Mouse (Mus musculus) mouse trophoblast stem cell (cell line): Measurements from ENCODE around the gene Plekhb2.

Experiments used
- in situ Hi-C, 2 experiments: fragments of 300-500 bp; cut with MseI, MboI; formaldehyde crosslinking; loops; 2 replicates in 1 of 2; 3 replicates in 1 of 2; pipeline ENCODE4 v1.15.1; 2025

Plekhb2 gene

DNA sequence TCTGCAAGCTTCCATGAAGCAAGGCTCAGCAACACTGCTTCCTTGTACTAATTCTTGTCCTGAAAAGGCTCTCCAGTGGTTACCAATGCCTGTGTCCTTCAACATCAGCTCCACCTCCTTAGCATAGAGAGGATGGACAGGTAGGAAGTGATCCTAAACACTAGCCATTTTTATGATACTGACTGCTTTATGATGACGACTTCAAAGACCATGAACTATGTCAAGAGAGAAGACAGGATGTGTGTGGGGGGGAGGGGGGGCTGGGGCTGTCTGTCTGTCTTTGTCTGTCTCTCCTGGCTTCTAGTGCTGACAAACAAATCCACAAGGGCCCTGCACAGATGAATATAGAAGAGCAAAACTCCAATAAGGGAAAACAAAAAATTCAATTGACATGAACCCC, 18.4 kb upstream of the Plekhb2 start:
- in situ Hi-C loops = no loop called here

DNA sequence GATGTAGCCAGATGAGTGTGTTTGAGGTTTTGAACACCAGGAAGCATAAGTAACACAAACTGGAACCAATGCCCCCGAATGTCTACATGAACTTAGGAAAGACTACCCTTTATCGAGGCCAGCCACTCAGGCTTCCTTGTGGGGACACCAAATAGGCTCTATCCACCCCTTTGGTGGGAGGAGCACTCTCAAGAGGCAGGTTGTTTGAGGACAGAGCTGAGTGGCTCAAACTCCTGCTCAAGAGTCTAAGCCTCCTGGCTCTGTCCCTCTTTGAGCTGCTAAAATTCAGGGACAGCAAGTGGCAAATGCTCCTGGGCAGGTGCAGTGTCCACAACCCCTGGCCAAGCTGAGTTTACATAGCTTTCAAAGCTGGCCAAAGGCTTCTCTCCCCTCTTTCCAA, 14.9 kb upstream of the Plekhb2 start:
- in situ Hi-C loops = no loop called here

DNA sequence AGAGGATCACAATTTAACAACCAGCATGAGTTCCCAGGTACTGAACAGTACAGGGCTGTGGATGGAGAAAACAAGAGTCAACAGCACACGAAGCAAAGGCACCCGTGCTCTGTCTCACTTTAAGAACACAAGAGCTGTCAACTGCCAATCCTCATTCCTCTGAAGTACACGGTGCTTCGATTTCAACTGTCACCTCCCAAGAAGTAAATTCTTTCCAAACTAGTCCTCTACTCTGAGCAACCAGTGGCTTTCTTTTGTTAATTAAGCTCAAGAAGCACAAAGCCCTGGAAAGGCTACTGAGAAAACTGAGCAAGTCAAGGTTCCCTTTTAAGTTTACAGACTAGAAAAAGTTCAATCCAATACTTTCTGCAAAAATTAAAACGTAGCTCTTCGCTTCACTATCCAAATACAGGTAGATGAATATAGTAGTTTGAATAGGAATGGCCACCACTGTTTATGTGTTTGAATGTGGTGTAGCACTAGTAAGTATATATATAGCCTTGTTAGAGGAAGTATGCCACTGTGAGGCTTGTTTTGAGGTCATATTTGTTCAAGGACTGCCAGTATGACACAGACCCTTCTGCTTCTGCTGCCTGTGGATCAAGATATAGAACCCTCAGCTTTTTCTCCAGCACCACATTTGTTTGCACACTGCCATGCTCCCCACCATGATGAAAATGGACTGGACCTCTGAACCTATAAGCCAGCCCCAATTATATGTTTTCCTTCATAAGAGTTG, 11.7 kb upstream of the Plekhb2 start:
- in situ Hi-C loops = no loop called here

DNA sequence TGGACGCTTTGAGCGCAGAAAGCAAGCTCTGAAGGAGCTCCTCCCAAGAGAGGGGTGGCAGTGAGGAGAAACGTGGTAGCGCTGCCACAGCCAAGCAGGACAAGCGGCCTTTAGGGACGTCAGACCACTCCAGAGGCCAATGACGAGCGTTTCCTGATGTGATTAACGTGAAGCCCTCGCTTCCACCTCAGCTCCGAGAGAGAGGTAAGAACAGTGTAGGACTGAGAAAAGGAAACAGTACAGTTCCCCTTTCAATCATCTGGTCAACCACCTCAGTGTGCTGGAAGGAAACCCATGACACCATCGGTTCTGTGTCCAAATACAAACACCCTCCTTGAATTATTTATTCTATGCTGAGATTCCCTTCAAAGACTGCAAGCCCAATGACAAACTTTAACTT, 10.5 kb upstream of the Plekhb2 start:
- in situ Hi-C loops = no loop called here

DNA sequence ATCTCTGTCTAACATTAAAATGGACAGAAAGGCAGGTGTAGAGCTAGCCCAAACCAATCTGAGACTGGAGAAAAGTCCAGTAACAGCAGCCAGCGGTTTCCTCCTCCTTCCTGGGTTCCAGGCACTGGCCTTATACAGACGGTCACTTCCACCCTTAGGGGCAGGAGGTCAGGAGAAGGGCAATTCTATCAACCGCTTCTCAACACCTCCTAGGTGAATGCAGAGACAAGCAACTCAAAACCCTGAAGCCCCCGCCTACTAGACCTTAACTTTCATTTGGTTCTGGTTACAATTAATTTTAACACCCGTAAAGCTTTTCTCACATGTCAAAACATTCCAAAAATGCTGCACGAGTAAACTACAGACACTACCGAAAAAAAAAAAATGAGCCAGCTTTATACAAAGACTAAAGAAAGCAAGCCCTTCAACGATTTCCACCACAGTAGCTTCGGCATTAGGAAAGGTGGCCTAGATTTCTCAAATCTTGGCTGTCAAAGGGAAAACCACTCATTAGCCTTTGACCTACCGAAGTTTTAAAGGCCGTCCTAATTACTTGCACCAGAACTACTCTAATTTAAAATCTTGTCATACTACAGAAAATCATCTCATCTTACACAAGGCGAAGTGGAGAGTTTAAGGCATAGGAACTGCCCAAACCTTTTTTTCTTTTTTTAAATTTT, 7.9 kb upstream of the Plekhb2 start:
- in situ Hi-C loops = no loop called here

DNA sequence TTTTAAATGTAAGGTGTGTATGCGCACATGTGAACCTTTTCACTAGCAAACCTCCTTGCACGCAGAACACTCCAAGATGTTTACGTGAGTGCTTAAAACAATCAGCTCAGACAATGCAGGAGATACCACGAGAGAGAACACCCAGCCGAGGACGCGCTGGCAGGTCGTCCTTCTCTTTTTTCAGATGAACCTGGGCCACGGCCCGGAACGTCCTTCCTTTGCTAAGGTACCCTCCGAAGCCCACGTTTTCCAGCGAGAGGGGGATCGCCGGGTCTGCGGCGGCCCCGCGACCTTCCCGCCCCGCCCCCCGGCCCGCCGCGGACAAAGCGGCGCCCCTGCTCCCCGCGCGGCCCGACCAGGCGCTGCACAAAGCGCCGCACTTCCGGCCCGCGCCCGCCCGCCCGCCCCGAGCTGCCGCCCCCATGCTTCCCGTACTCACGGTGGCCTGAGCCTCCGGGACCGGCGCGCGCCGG, 7.4 kb upstream of the Plekhb2 start:
- in situ Hi-C loops = no loop called here

DNA sequence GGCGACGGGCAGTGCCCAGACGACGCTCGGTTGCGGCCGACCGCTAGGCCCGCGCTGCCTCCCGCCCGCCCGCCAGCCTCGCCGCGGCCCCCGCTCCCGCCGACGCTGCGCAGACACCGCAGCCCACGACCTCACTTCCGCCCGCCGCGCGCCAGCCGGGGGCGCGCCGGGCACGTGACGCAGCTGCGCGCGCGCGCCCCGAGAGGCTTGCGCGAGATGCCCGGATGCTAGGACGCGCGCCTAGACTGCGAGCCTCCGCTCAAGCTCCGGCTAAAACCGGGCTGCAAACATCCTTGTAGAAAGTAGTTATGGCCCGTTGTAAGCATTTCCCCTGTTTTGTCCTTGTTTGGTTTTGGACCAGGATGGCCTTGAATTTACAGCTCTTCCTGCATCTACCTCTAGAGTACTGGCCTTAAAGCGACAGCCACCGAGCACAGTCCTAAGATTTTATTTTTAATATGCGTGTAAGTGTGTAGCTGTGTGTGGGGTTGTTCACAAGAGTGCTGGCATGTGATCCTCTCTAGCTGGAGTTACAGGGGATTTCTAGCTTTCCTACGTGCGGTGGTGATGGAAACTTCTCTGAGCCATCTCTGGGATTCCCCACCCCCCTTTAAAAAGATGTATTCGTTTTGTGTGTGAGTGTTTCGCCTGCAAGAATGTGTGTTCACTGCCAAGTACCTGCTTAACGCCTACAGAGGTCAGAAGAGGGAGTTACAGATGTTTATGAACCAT, 6.7 kb upstream of the Plekhb2 start, which contains the start of gene Fam168b:
Fam168b (minus strand) TSS at position 179 of the 732 bp plus-strand sequence.
- in situ Hi-C loops = no loop called here

DNA sequence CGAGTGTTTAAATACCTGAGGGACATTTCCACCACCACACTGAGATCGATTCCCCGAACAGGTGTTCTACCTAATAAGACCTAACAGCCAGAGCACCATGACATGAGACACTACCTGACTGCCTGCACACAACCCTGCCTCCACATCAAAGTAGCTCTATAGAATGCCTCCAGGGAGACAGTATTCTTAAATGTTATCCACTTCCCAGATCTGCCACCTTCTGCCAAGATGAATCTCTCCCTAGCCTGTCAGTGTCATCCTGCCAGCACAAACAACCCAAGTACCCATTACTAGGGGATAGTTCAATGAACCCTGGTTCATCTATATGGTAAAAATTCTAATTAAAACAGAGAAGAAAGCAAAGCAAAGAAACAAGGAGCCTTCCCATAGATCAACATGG, 2.7 kb upstream of the Plekhb2 start:
- in situ Hi-C loops = no loop called here

DNA sequence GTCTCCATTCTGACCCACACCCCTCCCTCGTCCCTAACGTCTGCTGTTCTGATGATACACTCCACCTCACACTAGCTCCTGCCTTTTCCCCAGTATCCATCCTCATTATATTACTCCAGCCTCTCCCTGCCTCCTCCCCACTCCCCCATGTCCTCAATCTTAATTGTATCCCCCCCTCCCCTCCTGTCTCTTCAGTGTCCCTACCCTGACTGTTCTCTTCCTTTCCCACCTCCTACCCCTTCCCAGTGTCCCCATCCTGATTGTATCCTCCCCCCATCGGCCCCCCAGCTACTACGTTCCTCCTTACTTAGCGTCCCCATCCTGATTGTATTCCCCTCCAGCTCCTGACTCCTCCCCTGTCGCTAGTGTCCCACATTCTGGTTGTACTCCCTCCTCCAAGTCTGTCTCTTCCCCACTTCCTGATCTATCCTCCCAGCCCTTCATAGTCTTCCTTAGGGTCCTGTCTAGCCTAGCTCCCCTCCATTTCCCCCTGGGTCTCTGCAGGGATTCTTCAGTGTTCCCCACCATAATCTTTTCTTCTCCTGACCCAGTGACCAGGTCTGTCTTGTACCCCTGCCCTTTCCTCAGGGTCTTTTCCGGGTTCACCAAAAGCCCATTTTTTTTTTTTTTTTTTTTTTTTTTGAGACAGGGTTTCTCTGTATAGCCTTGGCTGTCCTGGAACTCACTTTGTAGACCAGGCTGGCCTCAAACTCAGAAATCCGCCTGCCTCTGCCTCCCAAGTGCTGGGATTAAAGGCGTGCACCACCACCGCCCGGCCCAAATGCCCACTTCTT, 764 bp downstream of the Plekhb2 start:
- in situ Hi-C loops = no loop called here

DNA sequence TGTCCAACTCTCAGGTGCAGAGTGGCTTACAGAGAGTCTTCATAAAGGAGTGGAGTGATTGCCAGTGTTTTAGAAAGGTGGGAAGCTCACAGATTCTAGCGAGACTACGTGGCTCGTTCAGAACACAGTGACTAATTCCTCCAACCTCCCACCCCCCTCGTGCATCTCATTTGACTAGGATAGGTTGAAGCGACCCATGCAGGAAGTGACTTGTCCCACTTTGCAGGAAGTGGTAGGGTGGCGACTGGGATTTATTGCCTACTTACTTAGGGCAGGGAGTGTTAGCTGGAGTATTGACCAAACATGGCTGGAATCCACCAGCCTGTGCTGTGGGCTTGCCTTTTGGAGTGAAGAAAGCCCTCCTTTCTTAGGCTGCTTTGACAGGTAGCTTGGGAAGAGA, 1.8 kb downstream of the Plekhb2 start:
- in situ Hi-C loops = no loop called here

DNA sequence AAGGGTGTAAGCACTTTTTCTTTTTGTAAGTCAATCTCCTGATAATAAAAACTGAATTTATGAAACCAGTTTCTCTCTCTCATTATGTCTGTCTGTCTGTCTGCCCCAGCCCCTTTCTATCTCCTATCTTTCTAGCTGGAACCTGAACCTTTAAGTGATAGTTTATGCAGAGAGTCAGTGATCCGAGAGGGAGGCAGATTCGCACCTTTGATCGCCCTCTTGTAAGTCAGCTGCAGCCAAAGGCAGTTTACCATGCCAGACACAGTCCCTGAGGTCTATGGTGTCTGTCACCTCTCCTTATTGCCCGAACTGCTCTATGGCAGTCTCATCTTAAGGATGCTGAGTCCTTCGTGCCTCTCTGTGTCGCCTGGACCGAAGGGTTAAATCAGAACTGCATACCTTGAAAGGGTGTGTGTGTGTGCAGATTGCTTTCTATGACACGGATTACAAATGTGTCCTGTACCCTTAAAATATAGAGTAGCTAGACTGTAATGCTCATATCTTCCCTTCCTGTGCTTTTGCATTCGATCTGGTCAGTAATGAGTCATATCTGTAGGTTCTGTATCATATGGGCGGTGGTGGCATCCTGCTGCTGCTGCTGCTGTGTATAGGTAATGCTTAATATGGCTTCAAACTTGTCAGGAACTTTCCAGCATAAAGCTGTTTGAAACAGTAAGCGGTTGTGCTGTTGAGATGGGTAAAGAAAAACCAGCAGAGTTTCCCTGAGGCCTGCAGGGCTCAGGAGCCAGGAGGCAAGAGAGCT, 2.5 kb downstream of the Plekhb2 start:
- in situ Hi-C loops = no loop called here

DNA sequence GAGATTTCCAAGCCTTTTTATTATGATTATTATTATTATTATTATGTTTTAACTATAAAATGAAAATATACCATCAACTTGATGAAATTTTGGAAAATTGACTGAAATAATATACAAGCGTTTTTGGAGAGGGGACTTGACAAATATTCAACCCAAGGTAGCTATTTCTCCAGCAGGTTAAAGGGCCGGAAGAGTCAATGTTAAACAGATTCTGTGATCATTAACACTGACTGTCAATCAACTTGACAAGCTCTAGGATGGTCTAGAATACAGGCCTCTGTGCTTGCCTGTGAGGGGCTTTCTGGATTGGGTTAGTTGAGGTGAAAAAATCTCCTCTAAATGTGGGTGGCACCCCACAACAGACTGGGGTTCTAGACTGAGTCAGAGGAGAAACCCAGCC, 4.0 kb downstream of the Plekhb2 start:
- in situ Hi-C loops = no loop called here

DNA sequence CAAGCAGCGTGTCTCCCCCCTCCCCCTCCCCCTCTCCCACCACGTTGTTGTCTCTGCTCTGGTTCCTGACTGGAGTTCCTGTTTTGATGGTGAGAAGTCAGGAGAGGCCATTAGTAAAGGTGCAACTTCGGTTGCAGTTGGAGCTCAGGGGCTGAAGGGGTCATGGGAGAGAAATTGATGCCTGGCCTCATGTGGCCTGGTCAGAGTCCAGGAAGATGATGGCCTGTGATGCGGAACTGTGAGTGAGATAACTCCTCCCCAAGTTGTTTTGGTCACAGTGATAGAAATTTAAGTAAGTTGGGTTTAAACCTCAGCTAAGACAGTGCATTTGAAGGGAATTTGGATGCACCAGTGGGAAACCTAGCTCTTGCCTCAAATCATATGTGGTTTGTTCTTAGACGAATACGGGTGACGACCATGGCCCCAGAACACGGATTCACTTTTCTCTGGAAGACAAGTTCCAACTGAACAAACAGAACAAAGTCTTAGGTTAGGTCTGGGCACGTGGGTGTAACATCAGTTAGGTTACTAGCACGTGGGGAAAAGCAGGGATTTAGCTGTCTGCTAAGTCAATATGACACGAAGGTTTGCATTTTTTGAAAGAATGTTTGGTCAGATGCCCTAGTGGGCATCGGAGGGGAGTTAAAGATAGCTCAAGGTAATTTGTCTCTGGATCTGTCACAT, 5.4 kb downstream of the Plekhb2 start:
- in situ Hi-C loops = no loop called here

DNA sequence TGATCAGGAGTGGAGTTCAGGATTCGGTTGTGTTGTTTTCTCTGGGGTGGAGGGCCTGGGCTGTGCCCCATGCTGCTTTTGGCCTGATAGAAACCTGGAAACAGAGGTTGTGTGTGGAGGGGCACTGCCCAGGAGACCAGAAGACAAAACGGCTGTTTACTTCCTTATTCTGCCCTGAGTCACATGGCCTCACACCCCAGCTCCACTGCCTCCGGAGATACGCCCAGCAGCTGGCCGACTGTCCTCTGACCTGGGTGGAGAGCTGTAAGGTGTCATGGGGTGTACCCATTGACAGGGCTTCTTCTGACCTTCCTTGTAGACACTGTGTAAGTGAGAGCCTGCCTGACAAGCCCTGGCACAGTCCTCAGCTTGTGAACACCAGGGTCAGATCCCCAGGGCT, 8.9 kb downstream of the Plekhb2 start:
- in situ Hi-C loops = no loop called here

DNA sequence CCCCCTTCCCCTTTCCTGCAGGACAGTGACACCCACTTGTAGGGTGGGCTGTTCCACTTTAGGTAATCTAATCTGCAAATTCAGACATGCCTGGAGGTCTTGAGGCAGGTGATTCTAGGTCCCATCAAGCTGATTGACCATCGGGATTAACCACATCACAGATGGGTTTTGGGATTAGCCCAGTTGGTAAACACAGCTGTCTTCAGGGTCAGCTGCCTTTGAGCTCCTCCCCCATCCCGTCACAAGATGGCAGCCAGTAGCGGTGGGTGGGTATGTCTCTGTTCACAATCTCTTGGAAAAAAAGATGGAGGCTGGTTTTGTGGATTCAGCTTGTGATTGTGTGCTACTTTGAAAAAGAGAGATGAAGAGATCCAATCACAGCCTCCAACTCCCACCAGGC, 10.0 kb downstream of the Plekhb2 start:
- in situ Hi-C loops = no loop called here

DNA sequence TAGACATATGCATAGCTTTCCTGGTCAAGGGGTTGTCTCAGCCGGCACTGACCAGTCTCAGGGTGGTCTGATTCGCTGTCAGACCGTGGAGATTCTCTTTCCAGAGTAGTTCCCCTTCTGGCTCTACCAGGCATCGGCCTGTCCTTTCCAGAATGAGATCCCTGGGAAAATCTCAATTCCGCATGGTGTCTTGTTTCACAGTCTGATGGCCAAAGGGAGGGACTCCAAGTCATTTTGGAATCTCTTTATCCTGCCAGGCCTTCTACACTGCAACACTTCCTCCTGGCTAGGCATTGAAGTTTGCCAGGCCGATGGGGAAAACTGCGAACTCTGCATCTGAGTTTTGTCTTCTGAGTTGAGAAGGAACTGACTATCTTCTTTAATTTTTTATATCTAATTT, 10.4 kb downstream of the Plekhb2 start:
- in situ Hi-C loops = no loop called here

DNA sequence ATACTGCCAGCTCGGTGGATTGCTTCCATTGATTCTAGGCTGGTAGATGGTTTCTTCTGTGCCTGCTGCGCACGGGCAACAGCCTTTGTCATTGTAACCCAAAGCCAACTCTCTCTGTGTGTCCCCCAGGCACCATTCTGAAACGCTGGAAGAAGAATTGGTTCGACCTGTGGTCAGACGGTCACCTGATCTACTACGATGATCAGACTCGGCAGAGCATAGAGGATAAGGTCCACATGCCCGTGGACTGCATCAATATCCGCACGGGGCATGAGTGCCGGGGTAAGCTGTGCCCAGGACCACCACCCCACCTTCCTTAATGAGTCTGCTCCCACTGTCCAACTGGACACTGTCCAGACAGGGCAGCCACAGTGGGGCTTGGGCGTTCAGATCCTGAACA, 13.1 kb downstream of the Plekhb2 start:
- in situ Hi-C loops = no loop called here

DNA sequence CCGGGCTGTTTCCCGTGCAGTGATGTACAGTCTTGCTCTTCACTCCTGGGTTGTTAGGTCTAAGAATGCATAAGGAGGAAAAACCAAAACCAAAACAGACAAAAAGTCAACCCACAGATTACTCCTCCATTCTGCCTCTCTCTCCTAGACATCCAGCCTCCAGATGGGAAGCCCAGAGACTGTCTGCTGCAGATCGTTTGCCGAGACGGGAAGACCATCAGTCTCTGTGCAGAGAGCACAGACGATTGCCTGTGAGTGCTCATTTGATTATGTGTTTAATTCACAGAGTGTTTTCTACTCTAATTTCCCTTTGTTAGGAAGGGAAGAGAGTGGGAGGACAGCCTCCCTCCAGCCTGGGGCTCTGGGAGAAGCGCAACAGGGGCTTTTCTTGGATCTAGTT, 13.5 kb downstream of the Plekhb2 start:
- in situ Hi-C loops = no loop called here

DNA sequence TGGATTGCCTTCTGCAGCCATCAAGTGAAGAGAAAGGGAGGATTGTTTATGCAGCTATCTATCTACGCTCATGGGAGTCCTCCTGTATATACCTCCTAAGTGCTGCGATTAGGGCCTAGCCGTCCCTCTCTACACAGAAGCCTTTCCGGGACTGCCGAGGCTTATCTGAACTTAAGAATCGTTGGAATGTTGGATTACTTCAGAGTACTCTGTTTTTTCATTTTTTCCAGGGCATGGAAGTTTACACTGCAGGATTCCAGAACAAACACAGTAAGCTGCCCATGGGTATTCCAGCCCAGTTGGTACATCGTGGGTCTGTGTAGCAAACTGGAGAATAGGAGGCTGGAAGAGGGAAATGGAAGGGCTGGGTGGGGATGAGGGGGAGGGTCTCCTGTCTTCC, 14.5 kb downstream of the Plekhb2 start:
- in situ Hi-C loops = no loop called here

DNA sequence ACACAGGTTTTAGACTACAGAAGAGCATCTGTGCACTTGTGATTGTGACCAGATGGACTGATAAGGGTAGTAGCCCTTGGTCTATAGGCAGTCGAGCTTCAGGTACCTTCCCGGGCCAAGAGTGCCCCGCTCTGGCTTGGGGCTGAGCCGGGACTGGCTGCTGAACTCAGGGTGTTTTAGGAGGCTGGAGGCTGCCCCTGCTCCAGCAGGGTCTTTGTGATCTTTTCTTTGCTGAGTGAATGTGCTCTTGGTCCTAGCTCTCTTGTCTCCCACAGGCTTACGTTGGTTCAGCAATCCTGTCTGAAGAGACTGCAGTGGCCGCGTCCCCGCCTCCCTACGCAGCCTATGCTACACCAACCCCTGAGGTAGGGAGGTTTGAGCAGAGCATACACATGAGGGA, 16.1 kb downstream of the Plekhb2 start:
- in situ Hi-C loops = no loop called here
